Mouse (Mus musculus): ENCODE measurements at regions not wholly inside any gene's neighbourhood (a gene's known extent, or its start where the extent isn't known, plus 50 kb on each side); places are given as distances from the start of the nearest gene placed in this dataset.

DNA sequence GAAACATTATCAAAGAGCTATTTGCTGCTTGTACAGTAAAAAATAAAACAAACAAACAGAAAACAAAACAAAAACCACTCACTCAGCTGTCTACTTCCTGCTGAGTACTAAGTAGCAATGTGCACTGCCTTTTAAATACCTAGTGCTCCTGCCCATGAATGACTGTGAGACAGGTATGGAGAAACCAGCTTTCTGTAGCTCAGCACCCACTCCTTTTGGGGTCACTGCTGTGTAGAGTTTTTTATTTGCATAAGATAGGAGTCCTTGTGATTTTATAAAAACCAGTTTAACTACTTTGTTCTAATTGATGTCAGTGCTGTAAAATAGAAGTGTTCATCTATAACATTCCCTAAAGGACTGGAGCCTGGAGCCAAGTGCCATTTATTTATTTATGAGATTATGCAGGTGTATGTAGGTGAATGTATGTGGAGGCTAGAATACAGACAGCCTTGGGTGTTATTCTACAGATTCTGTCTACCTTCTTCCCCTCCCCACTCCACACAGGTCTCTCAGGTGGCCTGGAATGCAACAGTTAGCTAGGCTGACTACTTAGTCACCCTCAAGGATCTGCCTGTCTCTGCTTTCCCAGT, 111.7 kb upstream of the Nsun6 start:
- Histone ChIP-seq H3K27me3 (ENCODE audit: control insufficient read depth, insufficient read depth, low read length) (no peaks in the 10 kb centered on the region), H3K4me2 (replicated peaks; ENCODE audit: low read depth) (no peak overlapping the region), H3K36me3 (ENCODE audit: control insufficient read depth, insufficient read depth, low read length) (no peaks in the 10 kb centered on the region), H3K9ac (ENCODE audit: low read length) (no peak overlapping the region), H3K9me3 (ENCODE audit: control insufficient read depth, low read length) (no peaks in the 10 kb centered on the region), H3K4me3 (ENCODE audit: low read depth, low read length) (no peak overlapping the region), H3K27ac (replicated peaks) (no peak overlapping the region), H3K4me1 (replicated peaks; ENCODE audit: control insufficient read depth, insufficient read depth) (no peaks in the 10 kb centered on the region)
- TF ChIP-seq CTCF (IDR thresholded peaks at IDR 0.05; ENCODE audit: low read depth) (no peak), EP300 (optimal IDR thresholded peaks at IDR 0.05) (no peak)
- DNase-seq (ENCODE audit: low spot score) (no peak), ATAC-seq (ENCODE audit: low FRiP score, low TSS enrichment) (peak; percentile 85)

GRCm38 (mm10) chr2:15165830-15166229, 111.0 kb upstream of the Nsun6 start:
- 56% methylated on average over 3 of the region's 3 CpGs for WGBS
- no peak overlapping the region for H3K27ac ChIP-seq (replicated peaks)
- DNase-seq (ENCODE audit: low spot score), result no peak
- no peak overlapping the region for H3K4me2 ChIP-seq (replicated peaks; ENCODE audit: low read depth)
- H3K36me3 ChIP-seq (ENCODE audit: control insufficient read depth, insufficient read depth, low read length), result no peaks in the 10 kb centered on the region
- H3K9ac ChIP-seq (ENCODE audit: low read length), result no peak overlapping the region
- no peaks in the 10 kb centered on the region for H3K27me3 ChIP-seq (ENCODE audit: control insufficient read depth, insufficient read depth, low read length)
- H3K9me3 ChIP-seq (ENCODE audit: control insufficient read depth, low read length), result no peaks in the 10 kb centered on the region
- TF ChIP-seq EP300 (optimal IDR thresholded peaks at IDR 0.05) (no peak), CTCF (IDR thresholded peaks at IDR 0.05; ENCODE audit: low read depth) (no peak)
- ATAC-seq (ENCODE audit: low FRiP score, low TSS enrichment), result no peak
- no peaks in the 10 kb centered on the region for H3K4me1 ChIP-seq (replicated peaks; ENCODE audit: control insufficient read depth, insufficient read depth)
- no peak overlapping the region for H3K4me3 ChIP-seq (ENCODE audit: low read depth, low read length)

GRCm38 (mm10) chr2:15163732-15164418, 109.0 kb upstream of the Nsun6 start:
- no peaks in the 10 kb centered on the region for H3K27me3 ChIP-seq (ENCODE audit: control insufficient read depth, insufficient read depth, low read length)
- H3K4me1 ChIP-seq (replicated peaks; ENCODE audit: control insufficient read depth, insufficient read depth), result no peaks in the 10 kb centered on the region
- no peaks in the 10 kb centered on the region for H3K36me3 ChIP-seq (ENCODE audit: control insufficient read depth, insufficient read depth, low read length)
- TF ChIP-seq CTCF (IDR thresholded peaks at IDR 0.05; ENCODE audit: low read depth) (no peak), EP300 (optimal IDR thresholded peaks at IDR 0.05) (no peak)
- H3K9ac ChIP-seq (ENCODE audit: low read length), result no peak overlapping the region
- no peak overlapping the region for H3K4me3 ChIP-seq (ENCODE audit: low read depth, low read length)
- no peak overlapping the region for H3K27ac ChIP-seq (replicated peaks)
- DNase-seq (ENCODE audit: low spot score) (no peak), ATAC-seq (ENCODE audit: low FRiP score, low TSS enrichment) (no peak)
- H3K4me2 ChIP-seq (replicated peaks; ENCODE audit: low read depth), result no peak overlapping the region
- WGBS, result 77% methylated on average over 6 of the region's 6 CpGs
- H3K9me3 ChIP-seq (ENCODE audit: control insufficient read depth, low read length), result no peaks in the 10 kb centered on the region

GRCm38 (mm10) chr2:15161831-15162230, 107.0 kb upstream of the Nsun6 start:
- DNase-seq (ENCODE audit: low spot score) (no peak), ATAC-seq (ENCODE audit: low FRiP score, low TSS enrichment) (no peak)
- no peaks in the 10 kb centered on the region for H3K9me3 ChIP-seq (ENCODE audit: control insufficient read depth, low read length)
- H3K4me2 ChIP-seq (replicated peaks; ENCODE audit: low read depth), result no peak overlapping the region
- no peak for TF ChIP-seq CTCF (IDR thresholded peaks at IDR 0.05; ENCODE audit: low read depth)
- no peak for TF ChIP-seq EP300 (optimal IDR thresholded peaks at IDR 0.05)
- no peak overlapping the region for H3K9ac ChIP-seq (ENCODE audit: low read length)
- WGBS, result 74% methylated on average over 1 of the region's 1 CpGs
- no peaks in the 10 kb centered on the region for H3K4me1 ChIP-seq (replicated peaks; ENCODE audit: control insufficient read depth, insufficient read depth)
- no peak overlapping the region for H3K4me3 ChIP-seq (ENCODE audit: low read depth, low read length)
- no peaks in the 10 kb centered on the region for H3K36me3 ChIP-seq (ENCODE audit: control insufficient read depth, insufficient read depth, low read length)
- H3K27ac ChIP-seq (replicated peaks), result no peak overlapping the region
- no peaks in the 10 kb centered on the region for H3K27me3 ChIP-seq (ENCODE audit: control insufficient read depth, insufficient read depth, low read length)

DNA sequence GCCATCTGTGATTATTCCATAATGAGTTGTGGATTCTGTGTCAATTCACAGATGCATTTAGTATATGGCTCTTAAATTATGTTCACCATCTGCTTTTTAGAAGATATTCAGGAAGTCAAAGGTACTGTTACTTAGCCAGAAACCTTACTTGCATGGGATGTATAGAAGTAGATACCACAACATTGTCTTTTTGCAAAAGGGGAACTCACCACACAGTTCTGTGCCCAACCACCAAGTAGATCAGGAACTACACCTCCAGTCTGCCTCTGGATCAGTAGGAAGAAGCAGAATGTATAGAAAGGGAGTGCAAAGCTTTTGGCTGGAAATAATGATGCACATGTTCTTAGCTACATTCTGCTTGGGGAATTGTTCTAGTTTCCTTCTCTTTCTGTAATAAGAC, 102.8 kb upstream of the Nsun6 start:
- no peak for ATAC-seq (ENCODE audit: low FRiP score, low TSS enrichment)
- no peak for DNase-seq (ENCODE audit: low spot score)
- Histone ChIP-seq H3K9me3 (ENCODE audit: control insufficient read depth, low read length) (no peaks in the 10 kb centered on the region), H3K27me3 (ENCODE audit: control insufficient read depth, insufficient read depth, low read length) (no peaks in the 10 kb centered on the region), H3K9ac (ENCODE audit: low read length) (no peak overlapping the region), H3K27ac (replicated peaks) (no peak overlapping the region), H3K4me1 (replicated peaks; ENCODE audit: control insufficient read depth, insufficient read depth) (no peaks in the 10 kb centered on the region), H3K36me3 (ENCODE audit: control insufficient read depth, insufficient read depth, low read length) (no peaks in the 10 kb centered on the region), H3K4me2 (replicated peaks; ENCODE audit: low read depth) (no peak overlapping the region), H3K4me3 (ENCODE audit: low read depth, low read length) (no peak overlapping the region)
- TF ChIP-seq CTCF (IDR thresholded peaks at IDR 0.05; ENCODE audit: low read depth) (no peak), EP300 (optimal IDR thresholded peaks at IDR 0.05) (no peak)

DNA sequence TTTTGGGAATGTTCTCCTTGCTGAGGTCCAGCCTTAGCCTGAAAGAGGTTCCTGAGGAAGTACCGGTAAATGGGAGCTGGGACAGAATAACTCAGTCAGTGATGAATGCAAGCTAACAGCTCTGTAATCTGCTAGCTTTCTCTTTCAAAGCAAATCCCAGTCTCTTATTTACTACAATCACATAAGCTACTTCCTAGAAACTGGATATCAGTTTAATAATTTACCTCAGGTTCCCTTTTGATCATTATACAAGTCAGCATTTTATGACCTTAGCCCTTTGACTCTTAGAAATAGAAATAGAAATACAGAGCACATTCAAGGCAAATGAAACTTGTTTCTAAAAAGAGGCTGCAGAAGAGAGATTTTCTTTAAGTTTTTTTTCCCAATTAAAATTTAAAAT, 96.0 kb upstream of the Nsun6 start:
- no peak overlapping the region for H3K27ac ChIP-seq (replicated peaks)
- H3K9ac ChIP-seq (ENCODE audit: low read length), result no peak overlapping the region
- no peaks in the 10 kb centered on the region for H3K9me3 ChIP-seq (ENCODE audit: control insufficient read depth, low read length)
- H3K4me3 ChIP-seq (ENCODE audit: low read depth, low read length), result no peak overlapping the region
- H3K4me1 ChIP-seq (replicated peaks; ENCODE audit: control insufficient read depth, insufficient read depth), result no peaks in the 10 kb centered on the region
- no peak for ATAC-seq (ENCODE audit: low FRiP score, low TSS enrichment)
- DNase-seq (ENCODE audit: low spot score), result no peak
- no peak for TF ChIP-seq CTCF (IDR thresholded peaks at IDR 0.05; ENCODE audit: low read depth)
- no peaks in the 10 kb centered on the region for H3K27me3 ChIP-seq (ENCODE audit: control insufficient read depth, insufficient read depth, low read length)
- H3K4me2 ChIP-seq (replicated peaks; ENCODE audit: low read depth), result no peak overlapping the region
- no peaks in the 10 kb centered on the region for H3K36me3 ChIP-seq (ENCODE audit: control insufficient read depth, insufficient read depth, low read length)
- WGBS, result 72% methylated on average over 1 of the region's 1 CpGs

Measured in stomach, postnatal 0 days (tissue).